Mouse (Mus musculus) liver, adult 2 months (tissue): ENCODE results near the gene March7. TPM values are rescaled to one million over a fixed set of nuclear protein-coding genes. Genes with fewer than 3 reads are reported as not detected.

Experiments
- DNase-seq: peaks from one replicate; pipeline ENCODE4 v3.0.0-alpha.2; 2011; ENCODE audit warnings: low read depth, low spot score; ENCODE audit errors: extremely low read depth
- H3K27ac ChIP-seq: fragments of 200-500 bp; replicated peaks from 2 replicates; pipeline ENCODE4 v1.5.1; 2012; ENCODE audit warnings: low read depth, mild to moderate bottlenecking, control low read depth, inconsistent platforms, low read length; ENCODE audit not compliant: insufficient read depth
- H3K27me3 ChIP-seq: fragments of 200-500 bp; 2 replicates; pipeline ENCODE4 v1.6.1; 2012; ENCODE audit warnings: mild to moderate bottlenecking, moderate library complexity, low read length, inconsistent platforms; ENCODE audit not compliant: control insufficient read depth, insufficient read depth
- H3K36me3 ChIP-seq: fragments of 200-500 bp; 2 replicates; pipeline ENCODE4 v1.6.1; 2012; ENCODE audit warnings: low read length, inconsistent platforms; ENCODE audit not compliant: control insufficient read depth, insufficient read depth
- H3K4me1 ChIP-seq: fragments of 200-500 bp; 2 replicates; pipeline ENCODE4 v1.6.1; 2011; ENCODE audit warnings: low read length; ENCODE audit not compliant: control insufficient read depth, insufficient read depth
- H3K4me3 ChIP-seq: fragments of 200-500 bp; 2 replicates; pipeline ENCODE4 v1.5.1; 2011; ENCODE audit warnings: low read depth, mild to moderate bottlenecking, control low read depth, low read length, moderate library complexity; ENCODE audit not compliant: insufficient read depth
- H3K79me2 ChIP-seq: fragments of 200-500 bp; 2 replicates; pipeline ENCODE4 v1.6.1; 2012; ENCODE audit warnings: inconsistent platforms, mild to moderate bottlenecking, low read length, moderate library complexity; ENCODE audit not compliant: control insufficient read depth, insufficient read depth
- H3K9ac ChIP-seq: fragments of 200-500 bp; 2 replicates; pipeline ENCODE4 v1.6.1; 2012; ENCODE audit warnings: low read depth, mild to moderate bottlenecking, control low read depth, inconsistent platforms, low read length
- CTCF ChIP-seq: fragments of 200-500 bp; IDR thresholded peaks from 2 replicates; pipeline ENCODE4 v1.5.1; 2011; ENCODE audit warnings: low read depth, low read length, control low read depth
- POLR2A ChIP-seq: fragments of 200-500 bp; IDR thresholded peaks from 2 replicates; pipeline ENCODE4 v1.6.1; 2011; ENCODE audit warnings: low read length, control low read depth; ENCODE audit not compliant: insufficient read depth; ENCODE audit errors: extremely low read depth
- WGBS: fragments of 180-500 bp; shearing (Covaris S2); methylation state at CpG from one replicate; pipeline ENCODE4 v1.1.7; 2018; 5-methylcytosine and 5-hydroxymethylcytosine counted together
- polyA plus RNA-seq: library from polyadenylated mRNA; depleted of rRNA; stranded (reverse); fragments of >200 nt; gene quantifications from 2 replicates; pipeline ENCODE4 v1.2.3, GENCODE M21; 2012
- total RNA-seq: library from RNA; depleted of rRNA; stranded (reverse); fragments of >200 nt; gene quantifications from 2 replicates; pipeline ENCODE4 v1.2.3, GENCODE M21; 2014

The March7 gene
- total and polyA plus RNA-seq, 2 experiments, result 4.7 to 37.6 TPM

- Histone ChIP-seq H3K79me2 (no peaks in the 10 kb centered on the region), H3K4me3 (no peak overlapping the region), H3K4me1 (no peaks in the 10 kb centered on the region), H3K9ac (no peak overlapping the region), H3K27ac (no peak overlapping the region), H3K36me3 (no peaks in the 10 kb centered on the region), H3K27me3 (no peaks in the 10 kb centered on the region)
- 84% methylated on average over 2 of the region's 2 CpGs for WGBS
- peak; percentile 16 for DNase-seq
- TF ChIP-seq POLR2A (no peak), CTCF (no peak)
These were observed 37.2 kb upstream of the March7 start for GRCm38 (mm10) chr2:60172531-60172914.

- 63% methylated on average over 3 of the region's 3 CpGs for WGBS
- DNase-seq, result no peak
- TF ChIP-seq CTCF (no peak), POLR2A (no peak)
- H3K4me1 ChIP-seq, result no peaks in the 10 kb centered on the region
- no peak overlapping the region for H3K9ac ChIP-seq
- no peak overlapping the region for H3K27ac ChIP-seq
- no peaks in the 10 kb centered on the region for H3K27me3 ChIP-seq
- H3K79me2 ChIP-seq, result no peaks in the 10 kb centered on the region
- no peaks in the 10 kb centered on the region for H3K36me3 ChIP-seq
- H3K4me3 ChIP-seq, result no peak overlapping the region
These were observed 36.5 kb upstream of the March7 start for GRCm38 (mm10) chr2:60173190-60173589.

GRCm38 (mm10) chr2:60173595-60173994 is 36.1 kb upstream of the March7 start:
- DNase-seq, result no peak
- no peak overlapping the region for H3K27ac ChIP-seq
- H3K9ac ChIP-seq, result no peak overlapping the region
- WGBS, result 94% methylated on average over 4 of the region's 4 CpGs
- H3K4me1 ChIP-seq, result no peaks in the 10 kb centered on the region
- no peaks in the 10 kb centered on the region for H3K27me3 ChIP-seq
- no peak for TF ChIP-seq POLR2A
- no peak for TF ChIP-seq CTCF
- no peaks in the 10 kb centered on the region for H3K36me3 ChIP-seq
- H3K4me3 ChIP-seq, result no peak overlapping the region
- H3K79me2 ChIP-seq, result no peaks in the 10 kb centered on the region

DNA sequence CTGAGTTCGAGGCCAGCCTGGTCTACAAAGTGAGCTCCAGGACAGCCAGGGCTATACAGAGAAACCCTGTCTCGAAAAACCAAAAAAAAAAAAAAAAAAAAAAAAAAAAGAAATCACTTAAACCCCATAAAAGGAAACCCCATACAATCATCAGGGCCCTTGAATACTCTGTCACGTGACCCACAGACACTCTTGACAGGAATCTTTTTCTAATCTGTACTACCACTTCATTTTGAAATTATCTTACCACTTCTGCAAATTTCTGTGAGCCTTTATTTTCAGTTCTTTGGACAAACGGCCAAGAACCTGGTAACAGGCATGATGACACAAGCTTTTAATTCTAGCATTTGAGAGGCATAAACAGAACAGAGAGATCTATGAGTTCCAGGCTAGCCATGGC is 34.6 kb upstream of the March7 start:
- H3K9ac ChIP-seq, result no peak overlapping the region
- no peak overlapping the region for H3K4me3 ChIP-seq
- H3K79me2 ChIP-seq, result no peaks in the 10 kb centered on the region
- no peaks in the 10 kb centered on the region for H3K4me1 ChIP-seq
- H3K27ac ChIP-seq, result no peak overlapping the region
- TF ChIP-seq POLR2A (no peak), CTCF (no peak)
- WGBS, result 92% methylated on average over 2 of the region's 4 CpGs
- no peak for DNase-seq
- no peaks in the 10 kb centered on the region for H3K27me3 ChIP-seq
- H3K36me3 ChIP-seq, result no peaks in the 10 kb centered on the region

DNA sequence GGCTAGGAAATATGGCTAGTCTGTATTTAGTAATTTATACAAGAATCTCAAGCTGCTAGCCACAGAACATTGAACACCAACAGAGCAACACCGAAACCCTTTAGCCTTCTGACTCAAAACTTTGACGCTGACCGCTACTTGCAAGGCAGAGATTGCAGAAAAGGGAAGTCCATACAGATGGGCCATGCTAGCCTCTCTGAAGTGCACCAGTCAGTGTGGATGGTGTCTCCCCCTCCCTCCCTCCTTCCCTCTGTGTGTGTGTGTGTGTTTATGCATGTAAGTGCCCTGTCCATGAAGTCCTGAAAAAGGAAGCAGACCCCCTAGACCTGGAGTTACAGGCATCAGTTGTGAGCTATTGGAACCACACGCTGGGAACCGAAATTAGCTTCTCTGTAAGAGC is 33.6 kb upstream of the March7 start:
- DNase-seq, result no peak
- no peaks in the 10 kb centered on the region for H3K36me3 ChIP-seq
- no peak for TF ChIP-seq POLR2A
- TF ChIP-seq CTCF, result no peak
- H3K9ac ChIP-seq, result no peak overlapping the region
- 90% methylated on average over 5 of the region's 5 CpGs for WGBS
- no peaks in the 10 kb centered on the region for H3K4me1 ChIP-seq
- no peak overlapping the region for H3K4me3 ChIP-seq
- H3K27me3 ChIP-seq, result no peaks in the 10 kb centered on the region
- H3K27ac ChIP-seq, result no peak overlapping the region
- H3K79me2 ChIP-seq, result no peaks in the 10 kb centered on the region

DNA sequence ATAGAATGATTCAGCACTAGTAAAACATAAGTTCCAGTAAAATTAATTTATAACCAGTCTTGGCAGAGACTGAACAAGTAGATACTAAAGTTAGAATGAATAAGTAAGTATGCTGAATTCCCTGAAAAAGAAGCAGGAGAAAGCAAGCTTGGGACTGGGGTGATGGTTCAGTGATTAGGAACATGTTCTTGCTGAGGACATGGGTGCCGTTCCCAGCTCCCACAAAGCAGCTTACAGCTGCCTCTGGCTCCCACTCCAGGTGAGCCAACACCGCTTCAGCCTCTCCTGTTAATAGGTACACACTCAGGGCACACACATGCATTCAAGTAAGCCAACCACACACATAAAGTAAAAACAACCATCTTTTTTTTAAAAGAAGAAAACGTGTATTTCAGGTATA is 32.2 kb upstream of the March7 start:
- 82% methylated on average over 3 of the region's 3 CpGs for WGBS
- no peak for TF ChIP-seq CTCF
- TF ChIP-seq POLR2A, result no peak
- Histone ChIP-seq H3K36me3 (no peaks in the 10 kb centered on the region), H3K27ac (no peak overlapping the region), H3K79me2 (no peaks in the 10 kb centered on the region), H3K9ac (no peak overlapping the region), H3K4me1 (no peaks in the 10 kb centered on the region; the same call in 1 of the 2 replicates), H3K4me3 (no peak overlapping the region), H3K27me3 (no peaks in the 10 kb centered on the region)
- no peak for DNase-seq

- Histone ChIP-seq H3K9ac (no peak overlapping the region), H3K4me1 (no peaks in the 10 kb centered on the region; the same call in 1 of the 2 replicates), H3K27me3 (no peaks in the 10 kb centered on the region), H3K4me3 (peak overlapping the region; percentile 16; the same call in 1 of the 2 replicates), H3K27ac (no peak overlapping the region), H3K79me2 (no peaks in the 10 kb centered on the region), H3K36me3 (no peaks in the 10 kb centered on the region)
- TF ChIP-seq POLR2A (no peak), CTCF (no peak)
- 10% methylated on average over 2 of the region's 2 CpGs for WGBS
- DNase-seq, result no peak
These were observed 28.0 kb upstream of the March7 start for GRCm38 (mm10) chr2:60181696-60182095.
